Mouse (Mus musculus): ENCODE results near the gene Gm28490.
"Not testable (repeated sequence)": the region's sequence is repeated elsewhere in the genome, so short reads cannot be mapped to it uniquely, and the experiment has no call there.

Gene Gm28490

GRCm38 (mm10) chrY:31634656-31635055 is at the start of gene Gm28490:
TSS of gene Gm28490 (minus strand) at chrY:31634756.
- not testable (repeated sequence) for DNase-seq (ENCODE audit: low spot score)
